Mouse (Mus musculus) heart, adult 2 months (tissue): Measurements from ENCODE around the gene Hjurp. TPM values are rescaled to one million over a fixed set of nuclear protein-coding genes. Genes with fewer than 3 reads are reported as not detected.

Source experiments
- DNase-seq, 2 experiments: peaks; one replicate each; pipeline ENCODE4 v3.0.0; 2021
- H3K27ac ChIP-seq: fragments of 200-600 bp; 2 replicates; pipeline ENCODE4 v1.8.1; 2022
- H3K27me3 ChIP-seq: fragments of 200-500 bp; 2 replicates; pipeline ENCODE4 v1.6.1; 2012; ENCODE audit warnings: mild to moderate bottlenecking, low read length, inconsistent platforms, mixed read lengths; ENCODE audit not compliant: control insufficient read depth, insufficient read depth
- H3K36me3 ChIP-seq: fragments of 200-500 bp; 2 replicates; pipeline ENCODE4 v1.6.1; 2012; ENCODE audit warnings: low read length, inconsistent platforms; ENCODE audit not compliant: control insufficient read depth, insufficient read depth
- H3K4me1 ChIP-seq: fragments of 200-500 bp; 2 replicates; pipeline ENCODE4 v1.6.1; 2011; ENCODE audit warnings: low read length; ENCODE audit not compliant: control insufficient read depth, insufficient read depth
- H3K4me3 ChIP-seq: fragments of 200-600 bp; 2 replicates; pipeline ENCODE4 v1.8.1; 2022
- H3K79me2 ChIP-seq: fragments of 200-500 bp; replicated peaks from 2 replicates; pipeline ENCODE4 v1.6.1; 2012; ENCODE audit warnings: mild to moderate bottlenecking, inconsistent platforms, low read length, moderate library complexity, mixed read lengths; ENCODE audit not compliant: control insufficient read depth, insufficient read depth
- H3K9ac ChIP-seq: fragments of 200-500 bp; 2 replicates; pipeline ENCODE4 v1.6.1; 2012; ENCODE audit warnings: low read depth, mild to moderate bottlenecking, control low read depth, inconsistent platforms, low read length, mixed read lengths
- CTCF ChIP-seq: fragments of 200-600 bp; IDR thresholded peaks from 2 replicates; pipeline ENCODE4 v1.8.1; 2022; ENCODE audit warnings: antibody characterized with exemption, mild to moderate bottlenecking, moderate library complexity
- EP300 ChIP-seq: fragments of 200-500 bp; IDR thresholded peaks from 2 replicates; pipeline ENCODE4 v1.6.1; 2011; ENCODE audit warnings: low read depth, low read length, control low read depth; ENCODE audit not compliant: insufficient read depth
- POLR2A ChIP-seq: fragments of 200-500 bp; IDR thresholded peaks from 2 replicates; pipeline ENCODE4 v1.6.1; 2011; ENCODE audit warnings: mild to moderate bottlenecking, low read depth, low read length, control low read depth; ENCODE audit not compliant: insufficient read depth
- WGBS: fragments of 180-500 bp; shearing (Covaris S2); methylation state at CpG from one replicate; pipeline ENCODE4 v1.1.7; 2018; 5-methylcytosine and 5-hydroxymethylcytosine counted together
- intact Hi-C: fragments of 180-260 bp; cut with DNase I; formaldehyde crosslinking; loops from one replicate; pipeline ENCODE4 v1.15.1; 2025
- polyA plus RNA-seq: library from polyadenylated mRNA; depleted of rRNA; stranded (reverse); fragments of >200 nt; gene quantifications from 2 replicates; pipeline ENCODE4 v1.2.3, GENCODE M21; 2012
- total RNA-seq, 2 experiments: library from RNA; stranded (reverse); gene quantifications; 2 replicates each; pipeline ENCODE4 v1.2.3; 2021

Hjurp gene
- total and polyA plus RNA-seq, 3 experiments = 8.7 to 23.9 (median 11.5) TPM

DNA sequence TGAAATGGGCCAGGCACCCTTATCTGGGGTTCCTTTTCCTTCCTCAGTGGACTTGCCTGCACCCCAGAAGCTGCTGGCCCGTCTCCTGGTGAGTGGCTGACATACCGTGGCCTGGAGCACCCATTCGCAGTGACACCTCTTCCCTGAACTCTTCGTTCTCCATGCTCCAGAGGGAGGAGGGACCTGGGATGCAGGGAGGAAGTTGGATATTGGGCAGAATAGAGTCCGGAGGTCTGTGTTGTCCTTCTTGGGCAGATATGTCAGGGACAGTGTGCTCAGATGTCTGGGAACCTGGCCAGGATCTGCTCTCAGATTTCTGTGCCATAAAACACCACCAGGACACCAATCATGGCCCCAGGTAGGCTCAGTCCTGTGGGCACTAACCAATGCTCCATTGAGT lies 37.4 kb downstream of the Hjurp start:
- Histone ChIP-seq H3K36me3 (no peaks in the 10 kb centered on the region), H3K4me3 (no peak overlapping the region), H3K9ac (no peak overlapping the region), H3K79me2 (no peaks in the 10 kb centered on the region), H3K27me3 (no peaks in the 10 kb centered on the region), H3K27ac (no peak overlapping the region), H3K4me1 (no peaks in the 10 kb centered on the region)
- DNase-seq = no peak
- intact Hi-C loops = no loop called here
- 61% methylated on average over 5 of the region's 5 CpGs for WGBS
- no peak for TF ChIP-seq POLR2A
- TF ChIP-seq EP300 = no peak
- TF ChIP-seq CTCF = no peak

DNA sequence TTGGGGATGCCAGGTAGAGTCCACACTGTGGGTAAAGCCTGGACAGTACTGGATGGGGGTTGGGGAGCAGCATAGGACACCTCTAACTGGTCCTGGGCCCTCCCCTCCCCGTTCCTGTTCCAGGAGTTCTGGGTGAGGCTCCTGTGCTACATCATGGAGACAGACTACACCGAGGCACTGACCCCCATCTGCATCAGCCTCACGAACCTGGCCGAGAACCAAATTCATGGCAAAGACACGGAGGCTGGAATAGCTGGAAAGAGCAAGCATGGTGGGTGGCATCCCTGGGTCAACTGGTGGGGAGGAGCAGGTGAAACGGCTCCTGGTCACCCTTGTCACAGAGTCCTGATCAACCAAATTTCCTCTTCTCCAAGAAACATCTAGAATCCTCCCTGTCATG lies 38.7 kb downstream of the Hjurp start:
- TF ChIP-seq CTCF = no peak
- TF ChIP-seq EP300 = no peak
- no peak for TF ChIP-seq POLR2A
- intact Hi-C loops = no loop called here
- DNase-seq = no peak
- no peaks in the 10 kb centered on the region for H3K79me2 ChIP-seq
- no peaks in the 10 kb centered on the region for H3K27me3 ChIP-seq
- no peak overlapping the region for H3K27ac ChIP-seq
- no peak overlapping the region for H3K4me3 ChIP-seq
- no peaks in the 10 kb centered on the region for H3K36me3 ChIP-seq
- WGBS = 68% methylated on average over 6 of the region's 6 CpGs
- H3K9ac ChIP-seq = no peak overlapping the region
- H3K4me1 ChIP-seq = no peaks in the 10 kb centered on the region

DNA sequence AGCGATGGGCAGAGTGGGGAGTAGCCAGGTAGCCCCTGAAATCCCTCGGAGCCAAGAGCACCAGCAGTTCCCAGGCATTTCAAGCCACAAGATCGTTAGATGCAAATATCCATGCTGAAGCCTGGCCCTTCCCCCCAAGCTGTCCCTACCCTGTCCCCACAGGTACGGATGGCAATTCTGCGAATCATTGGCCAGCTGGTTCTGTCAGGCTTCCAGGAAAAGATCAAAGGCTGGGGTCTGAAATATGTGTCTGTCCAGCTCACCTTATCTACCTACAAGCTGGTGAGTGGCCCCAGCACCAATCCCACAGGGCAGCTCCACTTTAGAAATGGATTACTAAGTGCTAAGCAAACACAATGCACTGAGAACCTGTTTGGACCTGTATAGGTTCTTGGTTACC lies 40.1 kb downstream of the Hjurp start:
- TF ChIP-seq CTCF (no peak), POLR2A (no peak), EP300 (no peak)
- no peak overlapping the region for H3K9ac ChIP-seq
- H3K27me3 ChIP-seq = no peaks in the 10 kb centered on the region
- no peaks in the 10 kb centered on the region for H3K79me2 ChIP-seq
- no peaks in the 10 kb centered on the region for H3K36me3 ChIP-seq
- no peak overlapping the region for H3K4me3 ChIP-seq
- DNase-seq = no peak
- H3K27ac ChIP-seq = no peak overlapping the region
- H3K4me1 ChIP-seq = no peaks in the 10 kb centered on the region
- 64% methylated on average over 5 of the region's 5 CpGs for WGBS
- intact Hi-C loops = no loop called here

DNA sequence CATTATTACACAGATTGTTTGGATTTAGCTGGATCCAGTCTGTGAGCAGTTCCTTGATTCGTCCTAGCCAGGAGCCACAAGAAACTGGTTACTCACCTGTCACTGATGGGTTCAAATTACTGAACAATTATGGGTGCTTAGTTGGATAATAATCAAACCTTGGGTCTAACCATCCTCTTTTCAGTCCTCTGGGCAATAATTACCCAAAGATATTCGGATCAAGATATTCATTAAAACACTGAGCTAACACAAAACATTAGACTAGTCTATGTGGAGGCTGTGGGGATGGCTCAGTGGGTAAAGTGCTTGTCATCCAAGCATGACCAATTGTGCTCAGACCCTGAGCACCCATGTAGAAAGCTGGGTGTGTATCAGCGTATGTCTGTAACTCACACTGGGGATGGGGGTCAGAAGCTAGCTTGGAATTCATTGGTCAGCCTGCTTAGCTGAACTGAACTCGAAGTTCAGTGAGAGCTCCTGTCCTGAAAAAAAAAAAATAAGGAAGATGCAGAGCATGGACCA lies 41.5 kb downstream of the Hjurp start:
- 44% methylated on average over 4 of the region's 4 CpGs for WGBS

DNA sequence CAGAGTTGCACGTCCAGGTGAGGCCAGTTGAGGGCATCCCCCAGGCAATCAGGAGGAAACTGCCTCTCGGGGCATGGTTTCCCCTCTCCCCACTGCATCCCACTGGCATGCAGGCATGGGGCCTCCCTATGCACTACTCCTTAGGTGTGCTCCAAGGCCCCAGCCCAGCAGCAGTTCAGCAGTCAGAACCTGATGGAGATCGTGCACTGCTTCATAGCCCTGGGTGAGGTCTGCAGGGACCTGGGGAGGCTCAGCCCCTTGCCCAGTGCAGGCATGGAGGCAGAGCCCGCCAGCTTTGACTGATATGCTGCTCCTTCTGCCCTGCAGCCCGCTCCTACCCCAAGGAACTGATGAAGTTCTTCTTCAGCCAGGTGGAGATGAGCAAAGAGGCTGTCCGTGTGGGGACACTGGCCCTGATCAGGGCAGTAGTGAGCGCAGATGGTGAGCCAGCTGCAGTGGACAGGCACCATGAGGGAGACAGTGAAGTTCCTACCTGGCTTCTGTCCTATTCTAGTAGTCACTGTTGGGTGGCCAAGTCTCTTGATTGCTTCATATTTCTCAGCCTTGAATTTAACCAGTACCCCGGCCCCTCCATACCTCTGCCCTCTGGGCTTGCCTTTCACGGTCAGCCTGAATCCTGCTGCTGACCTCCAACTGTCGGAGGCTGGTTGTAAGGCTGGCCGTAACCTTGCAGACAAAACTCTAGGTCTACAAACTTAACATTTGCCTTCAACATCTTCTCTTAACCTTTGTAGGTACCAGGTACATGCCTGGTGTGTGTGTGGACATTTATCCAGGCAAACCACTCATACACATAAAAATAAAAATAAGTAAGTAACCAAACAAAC lies 42.2 kb downstream of the Hjurp start:
- H3K27ac ChIP-seq = no peak overlapping the region
- TF ChIP-seq CTCF (no peak), EP300 (no peak), POLR2A (no peak)
- H3K4me1 ChIP-seq = no peaks in the 10 kb centered on the region
- no peaks in the 10 kb centered on the region for H3K79me2 ChIP-seq
- 55% methylated on average over 11 of the region's 11 CpGs for WGBS
- intact Hi-C loops = no loop called here
- H3K9ac ChIP-seq = no peak overlapping the region
- no peak overlapping the region for H3K4me3 ChIP-seq
- H3K27me3 ChIP-seq = no peaks in the 10 kb centered on the region
- no peak for DNase-seq
- no peaks in the 10 kb centered on the region for H3K36me3 ChIP-seq

More for the DNA sequence above, 41.5 kb downstream of the Hjurp start:
- intact Hi-C loops = no loop called here
- DNase-seq = no peak
- H3K9ac ChIP-seq = no peak overlapping the region
- no peaks in the 10 kb centered on the region for H3K4me1 ChIP-seq
- H3K36me3 ChIP-seq = no peaks in the 10 kb centered on the region
- H3K79me2 ChIP-seq = no peaks in the 10 kb centered on the region
- no peak for TF ChIP-seq CTCF
- no peak for TF ChIP-seq POLR2A
- TF ChIP-seq EP300 = no peak
- H3K4me3 ChIP-seq = no peak overlapping the region
- no peaks in the 10 kb centered on the region for H3K27me3 ChIP-seq
- no peak overlapping the region for H3K27ac ChIP-seq

DNA sequence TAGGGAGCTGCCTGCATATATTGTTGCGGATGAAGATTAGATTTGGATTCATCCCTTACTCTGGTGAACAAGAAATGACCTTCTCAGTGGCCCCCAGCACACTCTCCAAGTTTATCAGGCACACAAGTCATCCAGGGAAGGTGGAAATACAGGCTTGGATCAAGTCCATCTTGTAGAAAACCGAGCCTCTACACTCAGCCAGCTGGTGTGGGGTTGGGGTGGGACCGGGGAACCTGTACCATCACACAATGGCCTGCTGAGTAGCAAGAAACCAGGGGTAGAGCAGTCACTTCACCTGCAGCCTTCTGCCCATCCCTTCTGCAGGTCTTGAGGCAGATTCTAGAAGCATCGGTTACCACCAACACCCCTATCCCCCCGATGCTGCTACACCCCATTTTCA lies 42.8 kb downstream of the Hjurp start:
- intact Hi-C loops = no loop called here
- Histone ChIP-seq H3K9ac (no peak overlapping the region), H3K36me3 (no peaks in the 10 kb centered on the region), H3K79me2 (no peaks in the 10 kb centered on the region), H3K27ac (no peak overlapping the region), H3K4me1 (no peaks in the 10 kb centered on the region), H3K27me3 (no peaks in the 10 kb centered on the region), H3K4me3 (no peak overlapping the region)
- WGBS = 40% methylated on average over 5 of the region's 5 CpGs
- TF ChIP-seq POLR2A (no peak), CTCF (no peak), EP300 (no peak)
- no peak for DNase-seq
